Mouse (Mus musculus) cerebellum, adult 18-20 months (tissue): Measurements from ENCODE around the gene Usp22.

Source experiments
- DNase-seq, 2 experiments: peaks; one replicate each; pipeline ENCODE4 v3.0.0; 2021

The Usp22 gene

DNA sequence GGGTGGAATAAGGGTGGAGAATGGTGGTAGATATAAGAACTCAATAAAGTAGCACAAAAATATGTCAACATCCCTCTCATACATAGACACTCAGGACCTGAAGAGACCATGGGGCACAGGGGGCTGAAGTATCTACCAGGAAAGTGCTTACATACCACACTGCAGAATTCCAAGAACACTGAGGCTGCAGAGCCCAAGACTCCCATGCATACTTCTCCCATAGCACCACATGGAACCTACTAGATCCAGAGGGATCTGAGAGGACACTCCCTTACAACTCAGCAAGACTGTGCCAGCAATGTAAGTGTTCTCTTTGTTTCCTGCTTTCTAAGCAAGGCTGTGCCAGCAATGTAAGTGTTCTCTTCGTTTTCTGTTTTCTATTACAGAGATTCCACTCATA lies 9.0 kb upstream of the Usp22 start:
- no peak for DNase-seq

DNA sequence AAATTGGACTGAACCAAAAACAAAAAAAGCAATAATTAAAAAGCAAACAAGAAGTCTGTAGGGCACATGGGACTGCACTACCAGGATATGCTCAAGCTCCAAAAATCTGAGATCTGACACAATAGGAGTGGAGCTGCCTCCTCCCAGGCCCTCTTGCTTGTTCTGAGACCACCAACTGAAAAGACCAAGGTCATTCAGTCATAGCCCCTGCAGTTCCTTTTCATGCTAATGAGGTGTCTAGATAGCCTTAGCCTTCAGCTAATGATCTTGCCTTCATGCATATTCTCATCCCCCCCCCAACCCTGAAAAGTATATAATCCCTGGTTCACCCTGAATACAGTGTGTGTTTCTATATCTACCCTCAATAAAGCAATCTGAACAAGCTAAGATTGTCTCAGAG lies 6.8 kb upstream of the Usp22 start:
- DNase-seq, result no peak

DNA sequence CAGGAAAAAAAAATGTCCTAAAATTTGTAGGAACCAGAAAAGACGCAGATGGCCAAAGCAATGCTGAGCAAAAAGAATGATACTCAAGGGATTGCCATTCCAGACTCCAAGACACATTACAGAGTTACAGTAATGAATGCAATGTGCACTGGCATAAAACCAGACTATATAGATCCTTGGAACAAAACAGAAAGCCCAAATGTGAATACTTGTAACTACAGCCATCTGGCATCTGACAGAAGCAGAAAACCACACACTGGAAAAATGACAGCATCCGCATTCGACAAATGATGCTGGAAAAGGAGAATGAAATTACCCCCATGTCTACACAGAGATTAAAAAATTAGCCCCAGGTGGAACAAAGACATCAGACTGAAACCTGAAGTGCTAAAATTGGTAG lies 5.5 kb upstream of the Usp22 start:
- DNase-seq, result no peak

DNA sequence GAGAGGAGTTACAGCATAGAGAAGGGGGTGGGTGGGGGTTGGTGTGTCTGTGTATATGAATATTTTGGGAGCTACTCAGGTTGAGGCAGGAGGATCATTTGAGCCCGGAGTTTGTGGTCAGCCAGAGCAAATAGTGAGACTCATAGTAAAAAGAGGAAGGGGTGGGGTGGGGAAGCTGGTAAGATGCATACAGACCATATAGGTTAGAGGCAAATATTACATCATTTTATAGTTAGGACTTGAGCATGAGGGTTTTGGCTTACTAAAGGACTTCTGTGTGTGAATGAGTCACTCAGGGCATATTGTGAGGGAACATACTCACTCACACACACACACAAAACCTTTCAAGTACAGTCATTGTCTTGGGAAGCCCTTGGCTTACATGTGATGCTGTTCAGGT lies 1.5 kb upstream of the Usp22 start:
- no peak for DNase-seq

DNA sequence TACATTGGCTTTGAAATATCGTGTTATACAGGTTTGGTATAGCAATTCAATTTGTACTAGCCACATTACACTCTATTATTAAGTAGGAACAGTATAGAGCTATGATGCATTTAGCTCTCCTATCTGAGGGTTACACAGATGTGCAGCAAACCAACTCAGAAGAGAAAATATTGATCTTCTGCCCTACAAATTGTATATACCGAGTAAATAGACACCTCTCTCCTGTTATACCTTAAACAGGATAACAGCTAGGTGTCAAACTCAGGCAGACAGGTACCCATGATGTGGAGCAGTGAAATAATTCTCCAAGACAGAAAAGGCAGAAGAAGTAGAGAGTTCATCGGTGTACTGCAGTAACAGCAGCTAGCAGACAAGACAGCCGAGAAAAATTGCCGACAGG lies 923 bp upstream of the Usp22 start:
- no peak for DNase-seq

DNA sequence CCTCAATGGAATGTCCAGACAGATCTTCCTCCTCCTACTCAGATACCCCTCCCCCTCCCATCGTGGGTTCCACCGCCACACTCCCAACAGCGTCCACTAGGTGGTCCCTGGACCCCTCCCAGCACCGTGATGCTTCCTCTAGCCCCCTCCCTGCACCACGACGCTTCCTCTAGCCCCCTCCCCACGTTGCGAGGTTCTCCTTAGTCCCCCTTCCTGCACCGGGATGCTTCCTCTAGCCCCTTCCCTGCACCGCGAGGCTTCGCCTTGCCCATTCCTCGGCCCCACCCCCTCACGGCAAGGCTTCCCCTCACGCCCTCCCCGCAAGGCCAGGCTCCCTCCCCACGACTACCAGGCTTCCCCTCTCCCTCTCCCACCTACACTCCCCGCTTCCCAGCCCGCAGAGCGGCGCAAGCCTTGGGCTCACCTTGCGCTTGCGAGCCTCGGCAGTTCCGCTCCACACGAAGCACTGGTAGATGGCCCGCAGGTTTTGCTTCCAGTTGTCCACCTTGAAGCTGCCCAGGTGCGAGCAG lies 499 bp downstream of the Usp22 start:
- DNase-seq, result peak in 1 of 2 experiments; percentile 67

DNA sequence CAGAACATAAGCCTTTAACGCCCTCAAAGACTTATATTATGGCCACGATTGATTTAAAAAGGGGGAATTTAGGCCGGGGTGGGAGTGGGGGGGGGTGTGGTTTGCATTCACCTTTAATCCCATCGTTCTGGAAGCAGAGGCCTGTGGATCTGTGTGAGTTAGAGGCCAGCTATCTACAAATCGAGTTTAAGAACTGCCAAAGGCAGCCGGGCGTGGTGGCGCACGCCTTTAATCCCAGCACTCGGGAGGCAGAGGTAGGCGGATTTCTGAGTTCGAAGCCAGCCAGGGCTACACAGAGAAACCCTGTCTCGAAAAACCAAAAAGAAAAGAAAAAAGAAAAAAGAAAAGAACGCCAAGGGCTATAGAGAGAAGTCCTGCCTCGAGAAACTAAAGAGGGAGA lies 1.4 kb downstream of the Usp22 start:
- peak in 1 of 2 experiments; percentile 38 for DNase-seq

DNA sequence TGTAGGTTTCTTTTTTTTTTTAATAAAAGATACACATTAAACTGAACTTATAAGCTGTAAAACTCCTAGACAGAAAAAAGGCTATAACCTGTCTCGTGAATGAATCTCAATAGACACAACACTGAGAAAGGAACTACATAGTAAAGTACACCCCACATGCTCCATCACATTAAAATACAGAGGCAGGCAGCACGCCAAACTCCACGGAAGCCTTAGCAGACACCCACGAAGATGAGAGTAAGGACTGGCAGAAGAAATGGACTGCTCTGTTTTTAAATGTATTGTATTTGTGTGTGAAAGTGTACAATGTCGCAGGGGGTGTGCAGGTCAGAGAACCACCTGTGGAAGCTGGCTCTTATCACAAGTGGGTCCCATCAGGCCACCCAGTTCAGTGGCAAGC lies 4.7 kb downstream of the Usp22 start:
- DNase-seq, result no peak

DNA sequence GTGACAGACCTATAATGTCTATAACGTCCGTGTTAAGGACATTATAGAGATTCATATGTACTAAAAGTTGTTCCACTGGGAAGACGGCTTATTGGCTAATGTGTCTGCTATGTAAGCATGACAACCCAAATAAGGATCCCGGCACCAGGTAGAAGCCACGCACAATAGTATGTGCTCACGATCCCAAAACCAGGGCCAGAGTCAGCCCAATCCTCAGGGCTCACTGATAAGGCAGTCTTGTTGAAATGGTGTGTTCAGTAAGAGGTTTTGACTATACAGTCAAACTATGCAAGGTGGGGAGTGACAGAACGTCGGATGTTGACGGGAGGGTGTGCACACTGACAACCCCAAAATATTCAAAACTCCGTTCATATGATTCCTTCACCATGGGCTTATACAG lies 10.0 kb downstream of the Usp22 start:
- no peak for DNase-seq

DNA sequence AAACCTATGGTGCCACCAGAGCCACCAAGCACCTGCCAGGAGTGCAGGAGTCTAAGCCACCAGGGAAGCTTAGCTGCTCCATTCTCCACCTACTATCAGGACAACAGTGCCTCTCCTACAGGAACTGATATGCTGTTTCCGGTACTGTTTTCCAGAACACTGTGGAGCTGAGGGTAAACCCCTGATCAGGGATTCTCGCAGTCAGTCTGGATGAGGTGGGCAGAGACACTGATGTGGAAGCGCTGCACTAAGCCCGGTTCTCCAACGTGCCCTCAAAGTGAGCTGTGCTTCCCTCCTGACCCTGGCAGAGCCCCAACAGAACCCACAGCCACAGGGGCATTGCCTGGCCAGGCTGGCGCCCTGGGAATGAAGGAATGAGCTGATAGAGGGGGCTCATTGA lies 10.5 kb downstream of the Usp22 start:
- no peak for DNase-seq

DNA sequence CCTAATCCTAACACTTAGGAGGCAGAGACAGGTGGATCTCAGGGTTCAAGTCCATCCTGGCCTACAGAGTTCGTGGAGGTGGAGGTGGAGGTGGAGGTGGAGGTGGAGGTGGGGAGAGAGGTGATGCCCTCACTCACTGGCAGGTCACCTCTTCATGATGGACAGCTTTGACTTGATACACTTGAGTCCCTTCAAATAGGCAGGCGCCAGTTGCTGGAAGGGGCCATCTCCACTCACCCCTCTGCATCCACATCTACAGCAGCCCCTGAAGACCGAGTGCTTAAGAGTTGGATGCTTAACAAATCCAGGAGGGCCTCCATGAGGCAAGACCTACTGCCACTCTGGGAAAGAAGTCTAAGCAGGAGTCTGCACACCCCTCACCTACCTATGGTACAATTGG lies 11.5 kb downstream of the Usp22 start:
- DNase-seq, result no peak

DNA sequence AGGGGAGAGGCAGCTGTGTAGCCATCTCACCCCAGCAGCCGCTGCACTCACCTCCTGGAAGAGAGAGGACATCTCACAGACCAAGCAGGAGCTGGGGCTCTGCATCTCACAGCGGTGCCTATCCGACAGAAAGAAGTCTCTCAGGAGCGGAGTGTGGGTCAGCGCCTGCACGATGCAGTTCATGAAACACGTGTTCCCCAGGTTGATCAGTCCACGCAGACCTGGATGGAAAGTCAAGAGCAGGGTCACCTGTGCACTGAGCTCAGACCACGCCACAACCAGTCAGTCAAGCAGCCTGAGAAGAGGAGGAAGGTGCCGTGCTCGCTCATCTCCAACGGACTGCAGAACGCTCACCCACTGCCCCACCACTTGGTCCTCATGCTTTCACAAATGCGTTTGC lies 12.1 kb downstream of the Usp22 start:
- no peak for DNase-seq

DNA sequence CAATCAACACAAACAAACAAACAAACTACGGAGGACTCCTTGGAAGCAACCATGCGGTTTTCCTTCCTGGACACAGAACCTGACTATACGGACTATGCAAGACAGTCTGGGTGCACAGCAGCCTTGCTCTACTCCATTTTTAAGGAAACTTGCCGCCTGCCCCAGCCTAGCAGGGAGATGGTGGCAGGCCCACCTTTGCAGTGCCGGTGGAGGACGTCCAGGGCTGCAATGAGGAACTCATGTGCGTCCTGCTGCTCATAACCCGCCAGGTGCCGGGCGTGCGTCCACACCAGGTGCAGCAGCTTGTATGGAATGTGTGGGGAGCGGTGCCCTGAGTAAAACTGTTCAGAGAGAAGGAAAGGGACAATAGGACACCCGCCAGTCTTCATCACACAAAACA lies 13.7 kb downstream of the Usp22 start:
- DNase-seq, result no peak

DNA sequence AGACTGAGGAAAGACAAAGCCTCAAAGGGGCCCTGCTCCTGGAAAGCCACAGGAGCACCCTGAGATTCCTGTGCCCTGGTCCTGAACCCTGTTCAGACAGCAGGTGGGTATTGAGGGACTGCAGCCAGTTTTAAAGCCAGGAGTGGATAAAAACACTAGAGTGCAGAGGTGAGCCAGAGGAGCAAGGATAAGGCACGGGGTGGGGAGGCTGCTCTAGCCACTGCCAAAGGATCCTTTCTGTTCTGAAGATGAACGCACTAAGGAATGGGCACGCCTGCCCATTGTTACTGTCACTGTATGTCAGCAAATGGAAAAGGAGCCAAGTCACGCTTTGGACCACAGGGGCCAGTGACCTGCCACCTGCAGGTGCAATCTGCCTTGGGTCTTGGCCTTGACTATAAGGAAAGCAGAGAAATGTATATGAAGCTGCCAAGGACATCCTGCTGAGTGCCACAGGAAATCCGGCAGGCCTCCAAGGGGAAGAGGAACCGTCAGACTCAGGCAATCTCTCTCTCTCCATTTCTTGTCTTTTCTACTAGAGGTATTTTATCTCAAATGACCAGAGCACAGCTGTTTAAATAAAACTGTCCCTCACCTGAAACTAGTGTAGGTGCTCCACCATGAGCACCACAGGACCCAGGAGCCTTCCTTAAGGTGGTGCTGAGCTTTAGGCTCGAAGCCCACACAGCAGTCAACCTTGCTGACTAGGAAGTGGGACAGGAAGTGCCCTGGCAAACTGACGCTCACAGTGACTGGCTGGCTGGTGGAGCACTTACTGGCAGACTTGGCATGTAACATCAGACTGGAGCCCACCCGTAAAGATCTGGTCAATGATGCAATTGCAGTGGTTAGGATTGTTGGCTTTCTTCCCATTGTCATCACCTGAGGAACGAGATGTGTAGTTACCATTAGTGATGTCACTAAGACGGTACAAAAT lies 14.8 kb downstream of the Usp22 start:
- peak; percentile 75 to 78 for DNase-seq

DNA sequence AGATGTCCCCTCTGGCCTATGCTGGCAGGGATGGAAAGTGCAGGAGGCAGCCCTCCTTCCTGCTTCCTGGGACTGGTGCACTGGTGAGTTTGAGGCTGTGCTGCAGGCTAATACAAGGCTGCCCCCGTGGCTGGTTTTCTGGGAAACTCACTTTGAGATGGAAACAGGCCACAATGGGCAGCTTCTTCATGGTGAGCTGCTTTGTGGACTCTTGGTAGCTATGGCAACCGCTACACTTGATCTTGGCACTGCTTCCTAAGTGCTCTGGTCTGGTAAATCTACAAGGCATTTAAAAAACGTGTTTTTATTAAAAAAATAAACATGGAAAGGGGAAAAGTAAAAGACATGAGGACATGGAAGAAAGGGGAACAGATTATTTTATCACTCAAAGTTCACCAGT lies 16.7 kb downstream of the Usp22 start:
- DNase-seq, result no peak

DNA sequence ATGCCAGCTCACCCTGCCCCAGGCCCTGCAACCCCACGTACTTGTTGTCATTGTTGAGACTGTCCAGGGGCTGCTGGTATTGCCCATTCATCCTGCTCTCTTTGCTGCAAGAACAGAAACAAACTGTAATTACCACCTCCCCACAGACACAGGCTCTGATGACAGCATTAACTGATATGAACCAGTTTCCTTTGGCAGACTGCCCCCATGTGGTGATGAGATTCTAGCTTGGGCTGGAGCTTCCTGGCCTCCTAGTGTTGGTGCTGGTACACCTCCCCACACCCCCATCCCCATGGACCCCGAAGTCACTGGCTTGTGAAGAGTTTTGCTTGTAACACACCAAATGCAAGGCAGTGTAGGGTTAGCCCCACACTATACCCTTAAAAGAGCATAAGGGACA lies 19.1 kb downstream of the Usp22 start:
- peak; percentile 46 to 57 for DNase-seq

DNA sequence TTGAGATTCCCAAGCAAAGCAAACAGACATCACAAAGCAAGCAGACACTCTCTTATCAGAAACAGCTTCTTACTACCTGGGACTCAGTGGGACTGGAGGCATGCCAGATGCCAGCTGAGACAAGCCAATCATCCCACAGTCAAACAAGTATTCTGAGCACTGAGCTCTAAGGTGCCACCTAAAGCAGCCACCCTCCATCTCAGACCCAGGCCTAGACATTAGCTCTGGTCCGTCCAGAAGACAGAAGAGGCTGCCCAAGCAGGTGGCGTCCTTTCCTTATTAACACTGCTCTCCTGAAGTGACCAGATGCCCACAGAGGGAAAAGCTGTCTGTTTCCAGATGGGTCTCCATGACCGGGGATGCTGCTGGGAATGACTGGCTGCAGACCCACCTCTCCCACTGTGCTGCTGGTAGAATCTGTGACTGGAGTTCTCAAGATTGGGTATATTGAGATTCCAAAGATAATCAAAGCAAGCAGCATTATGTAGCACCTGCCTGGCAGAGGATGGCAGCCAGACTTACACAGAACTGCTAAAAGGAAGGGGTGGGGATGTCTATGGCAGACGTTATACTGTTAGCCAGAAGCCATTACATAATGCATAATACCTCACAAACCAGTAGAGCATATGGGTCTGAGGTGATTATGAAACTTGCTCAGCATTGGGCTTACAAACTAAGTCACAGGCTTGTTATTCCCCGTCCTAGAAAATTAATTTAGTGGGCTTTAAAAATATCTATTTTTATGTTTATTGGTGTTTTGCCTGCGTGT lies 24.4 kb downstream of the Usp22 start:
- no peak for DNase-seq

DNA sequence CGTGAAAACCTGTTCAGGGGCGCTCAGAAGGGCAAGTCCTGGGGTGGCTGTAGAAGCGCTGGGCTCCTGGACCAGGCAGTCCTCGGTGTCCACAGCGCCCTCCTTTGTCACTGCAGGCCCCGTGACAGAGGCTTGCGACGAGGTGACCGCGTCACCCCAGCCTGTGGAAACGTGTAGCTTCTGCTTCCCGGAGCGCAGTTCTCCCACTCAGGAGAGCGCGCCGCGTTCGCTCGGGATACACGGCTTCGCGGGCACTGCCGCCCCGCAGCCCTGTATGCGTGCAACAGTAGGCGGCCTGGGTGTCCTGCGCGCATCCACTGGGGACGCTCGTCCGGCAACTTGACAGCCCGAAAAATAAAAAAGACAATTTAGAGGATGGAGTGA lies 27.6 kb downstream of the Usp22 start:
- DNase-seq, result peak; percentile 73 to 82

DNA sequence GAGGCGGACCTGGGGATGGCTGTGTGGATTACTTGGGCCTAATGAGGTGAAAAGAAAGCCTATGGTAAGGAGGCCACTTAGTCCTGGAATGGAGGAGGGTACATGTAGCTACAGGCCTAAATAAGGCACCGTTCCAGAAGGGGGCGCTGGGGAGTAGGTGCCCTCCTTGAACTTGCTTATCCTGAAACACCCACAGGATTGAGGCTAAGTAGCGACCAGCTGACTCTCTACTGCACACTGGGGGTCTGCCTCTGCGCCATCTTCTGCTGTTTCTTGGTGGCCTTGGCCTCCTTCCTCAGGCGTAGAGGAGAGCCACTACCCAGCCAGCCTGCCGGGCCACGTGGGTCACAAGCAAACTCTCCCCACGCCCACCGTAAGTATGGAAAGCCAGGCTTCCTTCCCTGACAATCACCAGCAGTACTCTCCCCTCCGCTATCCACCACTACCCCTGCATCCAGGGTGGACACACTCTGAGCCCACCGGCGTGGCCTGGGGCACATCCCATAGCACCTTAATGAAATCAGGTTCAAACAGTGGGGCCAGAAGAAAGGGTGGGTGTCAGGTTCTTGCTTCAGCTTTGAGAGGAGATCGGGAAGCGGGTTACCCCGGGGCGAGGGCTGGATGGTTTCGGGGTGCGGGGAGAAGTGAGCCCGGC lies 28.1 kb downstream of the Usp22 start:
- peak; percentile 42 to 49 for DNase-seq

DNA sequence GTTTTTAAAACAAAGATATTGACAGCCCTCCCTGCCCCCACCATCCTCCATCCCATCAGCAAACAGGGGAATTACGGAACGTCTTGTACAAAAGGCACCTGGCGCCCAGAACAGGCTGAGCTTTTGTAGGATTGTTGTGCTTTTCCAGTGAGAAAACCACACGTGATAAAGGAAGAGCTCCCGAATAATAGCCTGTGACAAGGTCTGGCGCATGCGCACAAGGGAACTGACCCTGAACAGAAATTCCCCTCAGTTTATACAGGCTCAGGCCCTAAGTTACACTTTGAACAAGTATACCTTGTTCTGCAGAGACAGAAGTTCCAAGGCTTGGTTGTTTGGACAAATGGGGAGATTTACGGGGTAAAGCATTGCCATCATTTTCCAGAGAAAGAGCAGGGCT lies 29.3 kb downstream of the Usp22 start:
- no peak for DNase-seq

DNA sequence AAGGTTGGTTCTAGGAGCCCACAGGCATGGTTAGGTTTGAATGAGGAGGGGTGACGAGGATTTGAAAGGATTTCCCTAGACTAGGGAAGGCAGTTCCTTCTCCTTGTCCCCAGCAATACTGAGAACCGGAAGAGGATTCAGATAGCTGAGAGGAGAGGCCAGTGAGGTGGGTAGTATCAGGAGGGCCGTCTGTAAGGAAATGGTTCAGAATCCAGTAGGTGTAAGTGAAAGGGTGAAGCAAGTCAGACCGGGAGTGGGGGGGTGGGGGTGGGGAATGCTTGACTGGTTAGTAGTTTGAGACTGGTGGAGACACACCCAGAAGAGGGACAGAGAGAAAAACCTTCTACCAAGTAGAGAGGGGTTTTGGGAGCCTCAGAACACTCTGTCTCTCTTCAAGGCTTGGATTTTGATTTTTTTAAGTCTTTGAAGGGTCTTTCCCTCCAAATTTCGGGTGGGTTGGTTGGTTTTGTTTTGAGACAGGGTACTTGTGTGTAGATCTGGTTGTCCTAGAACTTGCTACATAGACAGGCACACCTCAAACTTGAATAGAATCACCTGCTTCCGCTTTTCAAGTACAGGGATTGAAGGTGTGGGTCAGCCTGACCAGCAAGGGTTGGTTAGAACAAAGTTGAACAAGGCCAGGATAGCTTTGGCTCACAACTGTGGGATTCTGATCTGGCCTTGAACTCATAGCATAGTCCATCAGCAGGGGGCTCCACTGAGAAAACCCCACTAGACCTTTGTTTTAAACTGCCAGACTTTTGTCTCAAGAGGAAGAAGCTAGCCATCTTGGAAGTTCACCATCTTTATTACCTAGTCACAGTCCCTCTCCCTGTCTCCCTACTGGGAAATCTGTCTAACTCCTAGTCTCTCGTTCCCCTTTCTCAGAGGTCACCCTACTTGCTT lies 31.0 kb downstream of the Usp22 start:
- DNase-seq, result no peak

DNA sequence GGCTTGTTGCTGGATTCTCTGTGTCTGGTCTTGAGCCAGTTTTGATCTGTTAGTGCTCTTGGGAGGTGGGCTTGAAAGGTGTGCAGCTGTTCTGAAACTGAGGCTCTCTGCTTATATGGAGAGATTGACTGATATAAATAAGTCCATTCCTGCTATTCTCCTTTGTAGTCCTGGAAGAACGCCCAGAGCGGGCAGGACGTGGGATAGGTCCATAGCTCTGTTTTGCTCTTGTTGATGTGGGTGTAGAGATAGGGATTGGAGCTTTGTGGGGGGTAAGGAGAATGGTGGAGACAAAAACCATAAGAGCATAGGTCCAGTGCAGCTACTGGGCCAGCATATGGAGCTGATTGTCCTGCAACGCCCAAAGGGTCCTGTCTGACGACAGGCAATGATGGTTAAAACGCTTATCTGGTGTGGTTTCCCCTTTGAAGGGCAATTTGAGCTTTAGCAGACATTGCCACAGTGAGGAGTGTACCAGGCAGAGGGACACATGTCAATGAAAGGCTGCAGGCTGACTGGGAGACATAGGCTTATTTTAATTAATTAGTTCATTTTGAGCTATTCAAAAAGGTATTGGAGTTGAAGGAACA lies 31.8 kb downstream of the Usp22 start:
- DNase-seq, result no peak
